Mouse (Mus musculus): ENCODE measurements around the gene Nufip2. TPM values are rescaled to one million over a fixed set of nuclear protein-coding genes. Genes with fewer than 3 reads are reported as not detected.

Nufip2 gene
- total and polyA plus RNA-seq, 3 experiments, result 24.7 to 56.1 (median 50.5) TPM

GRCm38 (mm10) chr11:77721389-77721788 lies 35.4 kb downstream of the Nufip2 start:
- H3K27me3 ChIP-seq (ENCODE audit: control insufficient read depth in 1 of 2, insufficient read depth in 2 of 2, low read length in 2 of 2), result no peaks in the 10 kb centered on the region
- no peak overlapping the region for H3K4me3 ChIP-seq (ENCODE audit: control insufficient read depth in 1 of 2, insufficient read depth in 1 of 2, low read depth in 2 of 2, low read length in 2 of 2)
- TF ChIP-seq ZNF384 (IDR thresholded peaks at IDR 0.05; ENCODE audit: low read depth, low read length) (no peak), RAD21 (IDR thresholded peaks at IDR 0.05; ENCODE audit: low read depth, low read length) (peak; percentile 39), CTCF (IDR thresholded peaks at IDR 0.05 in 2 of 3, conservative IDR thresholded peaks at IDR 0.05 in 1 of 3; ENCODE audit: control insufficient read depth in 1 of 3, insufficient read depth in 1 of 3, low read depth in 2 of 3, low read length in 3 of 3, poor library complexity in 1 of 3, severe bottlenecking in 1 of 3) (peak in 2 of 3 experiments; percentile 44 to 58; a peak in 4 of 6 replicates), SMC3 (IDR thresholded peaks at IDR 0.05; ENCODE audit: low read depth, low read length) (peak; percentile 63), CHD1 (IDR thresholded peaks at IDR 0.05; ENCODE audit: low read depth, low read length) (no peak)
- H3K9me3 ChIP-seq (replicated peaks; ENCODE audit: insufficient read depth, low read length), result no peaks in the 10 kb centered on the region
- H3K79me2 ChIP-seq (ENCODE audit: control insufficient read depth, insufficient read depth, low read length, poor library complexity), result no peaks in the 10 kb centered on the region
- no peak for DNase-seq (ENCODE audit: low read depth, low spot score)
- no peaks in the 10 kb centered on the region for H3K4me1 ChIP-seq (ENCODE audit: control insufficient read depth in 1 of 2, insufficient read depth in 2 of 2, low read length in 2 of 2)
- no peak overlapping the region for H3K27ac ChIP-seq (ENCODE audit: control insufficient read depth, low read depth, low read length)
- H3K9ac ChIP-seq (ENCODE audit: control insufficient read depth, low read depth, low read length, poor library complexity, severe bottlenecking), result no peak overlapping the region
- H3K36me3 ChIP-seq (ENCODE audit: control insufficient read depth in 1 of 2, insufficient read depth in 2 of 2, low read length in 2 of 2), result peaks cover 2 to 10% of the 10 kb centered on the region in 2 experiments; a peak in 3 of 4 replicates

DNA sequence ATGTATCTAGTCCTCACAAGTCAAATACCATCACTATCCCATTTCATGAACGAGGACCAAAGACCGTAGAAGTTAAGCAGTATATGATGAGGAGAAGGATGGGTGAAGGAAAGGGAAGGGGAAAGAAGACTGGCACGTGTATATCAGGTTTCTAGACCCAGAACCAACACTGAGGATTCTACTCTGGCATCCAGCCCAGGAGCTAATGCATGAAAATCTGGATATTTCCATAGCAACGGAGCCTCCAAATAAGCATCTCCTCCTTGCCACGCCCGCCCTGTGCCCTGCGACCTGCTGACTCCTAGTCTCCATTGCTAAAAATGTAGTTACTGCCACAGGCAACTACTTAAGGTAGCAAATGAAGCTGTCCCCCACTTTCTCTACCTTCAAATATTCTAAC lies 38.8 kb downstream of the Nufip2 start:
- TF ChIP-seq CHD1 (IDR thresholded peaks at IDR 0.05; ENCODE audit: low read depth, low read length) (no peak), TAL1 (IDR thresholded peaks at IDR 0.05; ENCODE audit: low read length) (no peak), TCF12 (IDR thresholded peaks at IDR 0.05; ENCODE audit: low read depth, low read length) (no peak), TBP (IDR thresholded peaks at IDR 0.05; ENCODE audit: low read depth, low read length) (no peak), MEF2A (IDR thresholded peaks at IDR 0.05; ENCODE audit: extremely low read depth, insufficient replicate concordance, low read depth, low read length, poor library complexity, severe bottlenecking) (no peak), RAD21 (IDR thresholded peaks at IDR 0.05; ENCODE audit: low read depth, low read length) (no peak), USF1 (IDR thresholded peaks at IDR 0.05; ENCODE audit: low read depth, low read length) (no peak), CHD2 (IDR thresholded peaks at IDR 0.05; ENCODE audit: low read length) (no peak), ZC3H11A (IDR thresholded peaks at IDR 0.05; ENCODE audit: low read depth, low read length) (no peak), ETS1 (IDR thresholded peaks at IDR 0.05; ENCODE audit: low read depth, low read length) (no peak), EP300 (IDR thresholded peaks at IDR 0.05; ENCODE audit: low read depth in 1 of 2, low read length in 2 of 2) (no peak)
- Histone ChIP-seq H3K27me3 (ENCODE audit: control insufficient read depth in 1 of 2, insufficient read depth in 2 of 2, low read length in 2 of 2) (no peaks in the 10 kb centered on the region), H3K9ac (ENCODE audit: control insufficient read depth, low read depth, low read length, poor library complexity, severe bottlenecking) (no peak overlapping the region), H3K4me1 (ENCODE audit: control insufficient read depth in 1 of 2, insufficient read depth in 2 of 2, low read length in 2 of 2) (no peaks in the 10 kb centered on the region), H3K36me3 (ENCODE audit: control insufficient read depth in 1 of 2, insufficient read depth in 2 of 2, low read length in 2 of 2) (no peaks in the 10 kb centered on the region), H3K79me2 (ENCODE audit: control insufficient read depth, insufficient read depth, low read length, poor library complexity) (no peaks in the 10 kb centered on the region), H3K4me3 (ENCODE audit: control insufficient read depth in 1 of 2, insufficient read depth in 1 of 2, low read depth in 2 of 2, low read length in 2 of 2) (no peak overlapping the region), H3K9me3 (replicated peaks; ENCODE audit: insufficient read depth, low read length) (no peaks in the 10 kb centered on the region), H3K27ac (ENCODE audit: control insufficient read depth, low read depth, low read length) (no peak overlapping the region)
- DNase-seq (ENCODE audit: low read depth, low spot score), result no peak

GRCm38 (mm10) chr11:77725183-77725582 lies 39.2 kb downstream of the Nufip2 start, which contains the start of gene Cryba1:
TSS of gene Cryba1 (minus strand) at chr11:77725283.
- H3K27me3 ChIP-seq (ENCODE audit: control insufficient read depth in 1 of 2, insufficient read depth in 2 of 2, low read length in 2 of 2), result no peaks in the 10 kb centered on the region
- DNase-seq (ENCODE audit: low read depth, low spot score), result no peak
- no peak within 1 kb of the TSS for H3K27ac ChIP-seq (ENCODE audit: control insufficient read depth, low read depth, low read length)
- no peaks in the 10 kb centered on the region for H3K9me3 ChIP-seq (replicated peaks; ENCODE audit: insufficient read depth, low read length)
- H3K36me3 ChIP-seq (ENCODE audit: control insufficient read depth in 1 of 2, insufficient read depth in 2 of 2, low read length in 2 of 2), result no peaks in the 10 kb centered on the region
- no peaks in the 10 kb centered on the region for H3K4me1 ChIP-seq (ENCODE audit: control insufficient read depth in 1 of 2, insufficient read depth in 2 of 2, low read length in 2 of 2)
- H3K9ac ChIP-seq (ENCODE audit: control insufficient read depth, low read depth, low read length, poor library complexity, severe bottlenecking), result no peak within 1 kb of the TSS
- no peaks in the 10 kb centered on the region for H3K79me2 ChIP-seq (ENCODE audit: control insufficient read depth, insufficient read depth, low read length, poor library complexity)
- H3K4me3 ChIP-seq (ENCODE audit: control insufficient read depth in 1 of 2, insufficient read depth in 1 of 2, low read depth in 2 of 2, low read length in 2 of 2), result no peak within 1 kb of the TSS
- TF ChIP-seq MYC (IDR thresholded peaks at IDR 0.05; ENCODE audit: low read depth, low read length) (no peak), ZMIZ1 (IDR thresholded peaks at IDR 0.05; ENCODE audit: low read depth, low read length) (no peak), MAZ (IDR thresholded peaks at IDR 0.05; ENCODE audit: low read depth, low read length) (no peak), ZNF384 (IDR thresholded peaks at IDR 0.05; ENCODE audit: low read depth, low read length) (no peak), NRF1 (IDR thresholded peaks at IDR 0.05; ENCODE audit: insufficient read depth, low read depth, low read length, poor library complexity, severe bottlenecking) (no peak), CTCF (IDR thresholded peaks at IDR 0.05 in 2 of 3, conservative IDR thresholded peaks at IDR 0.05 in 1 of 3; ENCODE audit: control insufficient read depth in 1 of 3, insufficient read depth in 1 of 3, low read depth in 2 of 3, low read length in 3 of 3, poor library complexity in 1 of 3, severe bottlenecking in 1 of 3) (no peak), USF2 (IDR thresholded peaks at IDR 0.05; ENCODE audit: borderline replicate concordance in 1 of 2, insufficient read depth in 1 of 2, low read depth in 1 of 2, low read length in 2 of 2) (no peak), GATA1 (IDR thresholded peaks at IDR 0.05; ENCODE audit: low read depth, low read length) (no peak), TAL1 (IDR thresholded peaks at IDR 0.05; ENCODE audit: low read length) (no peak), NELFE (IDR thresholded peaks at IDR 0.05; ENCODE audit: low read depth, low read length) (no peak), RAD21 (IDR thresholded peaks at IDR 0.05; ENCODE audit: low read depth, low read length) (no peak), MAFK (IDR thresholded peaks at IDR 0.05; ENCODE audit: borderline replicate concordance, low read depth, low read length) (no peak), ELF1 (IDR thresholded peaks at IDR 0.05; ENCODE audit: low read depth, low read length) (no peak), MAX (IDR thresholded peaks at IDR 0.05; ENCODE audit: low read length) (no peak), BHLHE40 (IDR thresholded peaks at IDR 0.05; ENCODE audit: borderline replicate concordance, low read depth, low read length) (no peak)
